Mouse (Mus musculus): Measurements from ENCODE around the gene Psmb5.

GRCm38 (mm10) chr14:54646455-54646854, 28.6 kb upstream of the Psmb5 start:
- no peak for TF ChIP-seq CTCF (IDR thresholded peaks at IDR 0.05; ENCODE audit: control insufficient read depth, insufficient read depth, insufficient read length)
- no peak for TF ChIP-seq MYOD1 (IDR thresholded peaks at IDR 0.05; ENCODE audit: control insufficient read depth, insufficient read length, low read depth)
